Mouse (Mus musculus): ENCODE data around the gene Wscd2. TPM values are rescaled to one million over a fixed set of nuclear protein-coding genes. Genes with fewer than 3 reads are reported as not detected.

Gene Wscd2
- total and polyA plus RNA-seq, 3 experiments, result 0.26 to 1.5 (median 0.34) TPM

- Histone ChIP-seq H3K36me3 (ENCODE audit: control insufficient read depth, insufficient read depth, low read length) (no peaks in the 10 kb centered on the region), H3K9ac (ENCODE audit: low read depth, low read length) (no peak overlapping the region), H3K79me2 (replicated peaks; ENCODE audit: control insufficient read depth, insufficient read depth, low read length) (no peaks in the 10 kb centered on the region), H3K27ac (no peak overlapping the region), H3K4me3 (no peak overlapping the region), H3K27me3 (ENCODE audit: control insufficient read depth, insufficient read depth, low read length) (no peaks in the 10 kb centered on the region), H3K4me1 (ENCODE audit: control insufficient read depth, insufficient read depth, low read length) (no peaks in the 10 kb centered on the region; the same call in 1 of the 2 replicates)
- DNase-seq, result no peak
- no peak for TF ChIP-seq EP300 (IDR thresholded peaks at IDR 0.05; ENCODE audit: insufficient read depth, low read depth, low read length)
- TF ChIP-seq POLR2A (IDR thresholded peaks at IDR 0.05; ENCODE audit: insufficient read depth, low read depth, low read length), result no peak
- no peak for TF ChIP-seq CTCF (IDR thresholded peaks at IDR 0.05)
- WGBS, result 16% methylated on average over 4 of the region's 4 CpGs
- intact Hi-C loops (cut with DNase I), result no loop called here
These were observed 74.3 kb downstream of the Wscd2 start for GRCm38 (mm10) chr5:113564463-113564862.

- WGBS, result 69% methylated on average over 10 of the region's 10 CpGs
- TF ChIP-seq CTCF (IDR thresholded peaks at IDR 0.05), result no peak
- no peak for TF ChIP-seq POLR2A (IDR thresholded peaks at IDR 0.05; ENCODE audit: insufficient read depth, low read depth, low read length)
- TF ChIP-seq EP300 (IDR thresholded peaks at IDR 0.05; ENCODE audit: insufficient read depth, low read depth, low read length), result no peak
- Histone ChIP-seq H3K4me3 (no peak overlapping the region), H3K36me3 (ENCODE audit: control insufficient read depth, insufficient read depth, low read length) (no peaks in the 10 kb centered on the region), H3K4me1 (ENCODE audit: control insufficient read depth, insufficient read depth, low read length) (no peaks in the 10 kb centered on the region), H3K27ac (no peak overlapping the region), H3K9ac (ENCODE audit: low read depth, low read length) (no peak overlapping the region), H3K79me2 (replicated peaks; ENCODE audit: control insufficient read depth, insufficient read depth, low read length) (no peaks in the 10 kb centered on the region), H3K27me3 (ENCODE audit: control insufficient read depth, insufficient read depth, low read length) (no peaks in the 10 kb centered on the region)
- DNase-seq, result no peak
- intact Hi-C loops (cut with DNase I), result no loop called here
These were observed 75.1 kb downstream of the Wscd2 start for GRCm38 (mm10) chr5:113565101-113565854.

- H3K27ac ChIP-seq, result no peak overlapping the region
- intact Hi-C loops (cut with DNase I), result no loop called here
- H3K79me2 ChIP-seq (replicated peaks; ENCODE audit: control insufficient read depth, insufficient read depth, low read length), result no peaks in the 10 kb centered on the region
- H3K27me3 ChIP-seq (ENCODE audit: control insufficient read depth, insufficient read depth, low read length), result no peaks in the 10 kb centered on the region
- no peak for DNase-seq
- no peaks in the 10 kb centered on the region for H3K4me1 ChIP-seq (ENCODE audit: control insufficient read depth, insufficient read depth, low read length)
- no peak overlapping the region for H3K4me3 ChIP-seq
- no peak overlapping the region for H3K9ac ChIP-seq (ENCODE audit: low read depth, low read length)
- H3K36me3 ChIP-seq (ENCODE audit: control insufficient read depth, insufficient read depth, low read length), result no peaks in the 10 kb centered on the region
- TF ChIP-seq CTCF (IDR thresholded peaks at IDR 0.05) (no peak), EP300 (IDR thresholded peaks at IDR 0.05; ENCODE audit: insufficient read depth, low read depth, low read length) (no peak), POLR2A (IDR thresholded peaks at IDR 0.05; ENCODE audit: insufficient read depth, low read depth, low read length) (no peak)
- WGBS, result 70% methylated on average over 12 of the region's 12 CpGs
These were observed 75.7 kb downstream of the Wscd2 start for GRCm38 (mm10) chr5:113565858-113566257.

GRCm38 (mm10) chr5:113570056-113570717 is 80.1 kb downstream of the Wscd2 start:
- Histone ChIP-seq H3K9ac (ENCODE audit: low read depth, low read length) (no peak overlapping the region), H3K36me3 (ENCODE audit: control insufficient read depth, insufficient read depth, low read length) (no peaks in the 10 kb centered on the region), H3K4me1 (ENCODE audit: control insufficient read depth, insufficient read depth, low read length) (no peaks in the 10 kb centered on the region), H3K79me2 (replicated peaks; ENCODE audit: control insufficient read depth, insufficient read depth, low read length) (no peaks in the 10 kb centered on the region), H3K4me3 (no peak overlapping the region), H3K27ac (no peak overlapping the region), H3K27me3 (ENCODE audit: control insufficient read depth, insufficient read depth, low read length) (no peaks in the 10 kb centered on the region)
- WGBS, result 34% methylated on average over 7 of the region's 7 CpGs
- DNase-seq, result no peak
- intact Hi-C loops (cut with DNase I), result no loop called here
- TF ChIP-seq POLR2A (IDR thresholded peaks at IDR 0.05; ENCODE audit: insufficient read depth, low read depth, low read length), result no peak
- TF ChIP-seq EP300 (IDR thresholded peaks at IDR 0.05; ENCODE audit: insufficient read depth, low read depth, low read length), result no peak
- TF ChIP-seq CTCF (IDR thresholded peaks at IDR 0.05), result no peak

- DNase-seq, result no peak
- no peaks in the 10 kb centered on the region for H3K79me2 ChIP-seq (replicated peaks; ENCODE audit: control insufficient read depth, insufficient read depth, low read length)
- no peaks in the 10 kb centered on the region for H3K4me1 ChIP-seq (ENCODE audit: control insufficient read depth, insufficient read depth, low read length)
- TF ChIP-seq EP300 (IDR thresholded peaks at IDR 0.05; ENCODE audit: insufficient read depth, low read depth, low read length), result no peak
- TF ChIP-seq CTCF (IDR thresholded peaks at IDR 0.05), result no peak
- TF ChIP-seq POLR2A (IDR thresholded peaks at IDR 0.05; ENCODE audit: insufficient read depth, low read depth, low read length), result no peak
- H3K4me3 ChIP-seq, result no peak overlapping the region
- intact Hi-C loops (cut with DNase I), result no loop called here
- whole genome bisulfite sequencing, result 74% methylated on average over 7 of the region's 7 CpGs
- no peaks in the 10 kb centered on the region for H3K36me3 ChIP-seq (ENCODE audit: control insufficient read depth, insufficient read depth, low read length)
- H3K9ac ChIP-seq (ENCODE audit: low read depth, low read length), result no peak overlapping the region
- H3K27ac ChIP-seq, result no peak overlapping the region
- H3K27me3 ChIP-seq (ENCODE audit: control insufficient read depth, insufficient read depth, low read length), result no peaks in the 10 kb centered on the region
These were observed 87.4 kb downstream of the Wscd2 start for GRCm38 (mm10) chr5:113577555-113577954.

- no peaks in the 10 kb centered on the region for H3K36me3 ChIP-seq (ENCODE audit: control insufficient read depth, insufficient read depth, low read length)
- 87% methylated on average over 6 of the region's 6 CpGs for WGBS
- no peaks in the 10 kb centered on the region for H3K27me3 ChIP-seq (ENCODE audit: control insufficient read depth, insufficient read depth, low read length)
- DNase-seq, result no peak
- no peaks in the 10 kb centered on the region for H3K79me2 ChIP-seq (replicated peaks; ENCODE audit: control insufficient read depth, insufficient read depth, low read length)
- H3K4me1 ChIP-seq (ENCODE audit: control insufficient read depth, insufficient read depth, low read length), result no peaks in the 10 kb centered on the region
- no peak for TF ChIP-seq EP300 (IDR thresholded peaks at IDR 0.05; ENCODE audit: insufficient read depth, low read depth, low read length)
- TF ChIP-seq POLR2A (IDR thresholded peaks at IDR 0.05; ENCODE audit: insufficient read depth, low read depth, low read length), result no peak
- TF ChIP-seq CTCF (IDR thresholded peaks at IDR 0.05), result no peak
- no peak overlapping the region for H3K4me3 ChIP-seq
- intact Hi-C loops (cut with DNase I), result no loop called here
- H3K9ac ChIP-seq (ENCODE audit: low read depth, low read length), result no peak overlapping the region
- no peak overlapping the region for H3K27ac ChIP-seq
These were observed 88.3 kb downstream of the Wscd2 start for GRCm38 (mm10) chr5:113578428-113578827.

All from heart, adult 2 months (tissue).